Mouse (Mus musculus): Measurements from ENCODE around the gene Psme1.

DNA sequence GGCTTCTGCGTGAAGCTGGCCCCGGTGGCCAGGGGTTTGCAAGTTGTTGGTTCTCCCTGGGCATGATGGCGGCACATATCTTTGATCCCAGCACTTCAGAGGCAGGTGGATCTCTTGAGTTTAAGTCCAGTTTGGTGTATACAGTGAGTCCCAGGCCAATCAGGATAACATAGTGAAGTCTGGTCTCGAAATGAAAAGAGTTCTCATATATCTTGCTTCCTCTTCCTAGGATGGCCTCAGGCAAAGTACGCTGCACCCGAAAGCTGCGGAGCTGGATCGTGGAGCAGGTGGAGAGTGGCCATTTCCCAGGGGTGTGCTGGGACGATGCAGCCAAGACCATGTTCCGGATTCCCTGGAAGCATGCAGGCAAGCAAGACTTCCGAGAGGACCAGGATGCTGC, 26.9 kb downstream of the Psme1 start:
- TF ChIP-seq CTCF (IDR thresholded peaks at IDR 0.05; ENCODE audit: low read depth) (no peak), EP300 (IDR thresholded peaks at IDR 0.05; ENCODE audit: low read depth) (no peak)

All from liver, embryonic 14.5 days (tissue).